Mouse (Mus musculus): ENCODE measurements at regions not wholly inside any gene's neighbourhood (a gene's known extent, or its start where the extent isn't known, plus 50 kb on each side); places are given as distances from the start of the nearest gene placed in this dataset.

DNA sequence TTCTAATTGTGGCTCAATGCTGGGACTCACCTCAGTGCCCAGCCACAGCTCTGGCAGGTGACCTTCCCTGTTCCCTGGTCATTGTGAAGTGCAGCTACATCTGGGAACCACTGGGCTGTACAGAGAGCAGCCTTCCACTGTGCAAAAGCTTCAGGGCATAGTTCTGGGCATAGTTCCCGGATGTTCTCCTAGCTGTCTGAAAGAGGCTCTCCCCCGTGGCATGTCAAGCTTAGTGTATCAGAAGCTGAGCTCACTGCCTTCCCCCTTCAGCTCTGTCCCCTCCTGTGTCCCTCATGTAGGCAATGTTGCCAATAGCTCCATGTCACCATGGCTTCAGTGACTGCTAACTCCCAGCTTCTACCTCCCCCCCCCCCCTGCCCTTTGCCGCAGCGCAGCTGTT lies 75.1 kb downstream of the Foxb1 start:
- ATAC-seq (replicated peaks; ENCODE audit: low FRiP score) (no peak), DNase-seq (ENCODE audit: low spot score) (no peak)
- H3K27me3 ChIP-seq (replicated peaks; ENCODE audit: control insufficient read depth, insufficient read depth, low read length): peaks cover 15% of the 10 kb centered on the region; the same call in 1 of the 2 replicates
- H3K27ac ChIP-seq (ENCODE audit: low read depth, low read length): no peak overlapping the region
- no peak overlapping the region for H3K9ac ChIP-seq (ENCODE audit: low read depth, low read length)
- no peaks in the 10 kb centered on the region for H3K4me1 ChIP-seq (replicated peaks; ENCODE audit: control insufficient read depth, insufficient read depth, low read length)
- 63% methylated on average over 4 of the region's 4 CpGs for WGBS
- H3K36me3 ChIP-seq (ENCODE audit: control insufficient read depth, insufficient read depth, low read length): no peaks in the 10 kb centered on the region
- H3K9me3 ChIP-seq (ENCODE audit: control insufficient read depth, low read length): no peaks in the 10 kb centered on the region
- H3K4me3 ChIP-seq (ENCODE audit: low read depth, low read length): no peak overlapping the region
- H3K4me2 ChIP-seq: no peak overlapping the region

DNA sequence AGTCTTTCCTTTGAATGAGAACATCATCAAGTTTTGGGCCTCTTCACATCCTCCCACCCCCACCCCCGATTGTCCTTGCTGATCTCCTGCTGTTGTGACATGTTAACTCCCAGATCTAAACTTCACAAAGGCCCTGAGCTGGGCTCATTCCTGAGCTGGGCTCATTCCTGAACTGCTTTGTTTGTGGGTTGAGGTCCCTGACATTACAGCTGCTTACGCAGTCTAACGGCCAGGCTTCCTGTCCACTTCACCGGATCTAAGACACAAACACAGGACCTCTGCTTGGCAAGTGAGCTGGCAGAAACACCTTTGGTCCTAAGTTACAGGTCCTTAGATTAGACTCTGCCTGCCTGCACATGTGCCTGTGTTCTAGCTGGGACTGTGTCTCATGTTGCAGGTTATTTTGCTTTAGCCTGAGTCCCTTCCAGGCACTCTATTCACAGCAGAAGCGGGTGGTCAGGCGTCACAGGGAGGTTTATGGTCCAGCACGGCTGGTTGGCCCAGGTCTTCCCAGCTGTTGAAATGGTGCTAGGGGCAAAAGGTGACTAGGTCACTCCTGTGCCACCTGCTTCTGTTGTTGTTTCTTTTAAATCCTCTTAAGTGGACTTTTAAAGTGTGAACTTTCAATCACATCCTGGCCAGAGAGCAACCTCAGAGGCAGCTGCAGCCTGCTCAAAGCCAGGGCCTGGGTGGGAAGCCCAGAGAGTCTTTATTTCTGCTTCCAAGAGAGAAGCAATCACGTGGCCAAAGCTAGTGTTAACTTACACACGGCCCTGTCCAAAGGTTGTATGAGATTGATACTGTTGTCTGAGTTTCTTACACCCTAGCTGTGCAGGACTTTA lies 79.1 kb downstream of the Foxb1 start:
- no peaks in the 10 kb centered on the region for H3K4me1 ChIP-seq (replicated peaks; ENCODE audit: control insufficient read depth, insufficient read depth, low read length)
- no peak overlapping the region for H3K4me2 ChIP-seq
- H3K4me3 ChIP-seq (ENCODE audit: low read depth, low read length): no peak overlapping the region
- ATAC-seq (replicated peaks; ENCODE audit: low FRiP score) (no peak), DNase-seq (ENCODE audit: low spot score) (no peak)
- WGBS: 35% methylated on average over 9 of the region's 9 CpGs
- H3K27ac ChIP-seq (ENCODE audit: low read depth, low read length): no peak overlapping the region
- H3K36me3 ChIP-seq (ENCODE audit: control insufficient read depth, insufficient read depth, low read length): no peaks in the 10 kb centered on the region
- no peak overlapping the region for H3K9ac ChIP-seq (ENCODE audit: low read depth, low read length)
- H3K9me3 ChIP-seq (ENCODE audit: control insufficient read depth, low read length): no peaks in the 10 kb centered on the region
- peaks cover 10% of the 10 kb centered on the region; the same call in 1 of the 2 replicates for H3K27me3 ChIP-seq (replicated peaks; ENCODE audit: control insufficient read depth, insufficient read depth, low read length)

DNA sequence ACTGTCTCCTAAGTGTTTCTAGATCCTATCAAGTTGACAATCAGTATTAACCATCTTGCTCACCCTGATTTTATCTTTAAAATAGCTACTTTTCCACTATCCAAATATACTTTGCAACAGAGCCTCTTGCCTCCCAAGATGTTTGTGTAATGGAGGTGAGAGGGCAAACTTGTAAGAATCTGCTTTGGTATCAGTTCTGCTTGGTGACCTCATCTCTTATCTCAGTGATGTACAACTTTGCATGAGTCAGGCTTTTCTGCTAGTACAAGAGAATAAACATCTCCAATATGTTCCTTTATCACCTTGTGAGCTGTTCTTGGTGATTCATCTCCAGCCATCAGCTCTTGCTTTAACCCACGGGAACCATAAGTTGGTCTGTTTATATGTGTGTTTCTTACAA lies 82.1 kb downstream of the Foxb1 start:
- H3K9ac ChIP-seq (ENCODE audit: low read depth, low read length): no peak overlapping the region
- no peak for ATAC-seq (replicated peaks; ENCODE audit: low FRiP score)
- no peak overlapping the region for H3K27ac ChIP-seq (ENCODE audit: low read depth, low read length)
- 56% methylated on average over 1 of the region's 1 CpGs for WGBS
- H3K27me3 ChIP-seq (replicated peaks; ENCODE audit: control insufficient read depth, insufficient read depth, low read length): peaks cover 5% of the 10 kb centered on the region
- DNase-seq (ENCODE audit: low spot score): no peak
- H3K36me3 ChIP-seq (ENCODE audit: control insufficient read depth, insufficient read depth, low read length): no peaks in the 10 kb centered on the region
- no peaks in the 10 kb centered on the region for H3K9me3 ChIP-seq (ENCODE audit: control insufficient read depth, low read length)
- H3K4me2 ChIP-seq: no peak overlapping the region
- H3K4me1 ChIP-seq (replicated peaks; ENCODE audit: control insufficient read depth, insufficient read depth, low read length): no peaks in the 10 kb centered on the region
- no peak overlapping the region for H3K4me3 ChIP-seq (ENCODE audit: low read depth, low read length)

GRCm38 (mm10) chr9:69673463-69674105 lies 87.2 kb downstream of the Foxb1 start:
- ATAC-seq (replicated peaks; ENCODE audit: low FRiP score) (no peak), DNase-seq (ENCODE audit: low spot score) (no peak)
- Histone ChIP-seq H3K4me1 (replicated peaks; ENCODE audit: control insufficient read depth, insufficient read depth, low read length) (no peaks in the 10 kb centered on the region), H3K4me2 (no peak overlapping the region), H3K9ac (ENCODE audit: low read depth, low read length) (no peak overlapping the region), H3K27me3 (replicated peaks; ENCODE audit: control insufficient read depth, insufficient read depth, low read length) (peaks cover 48% of the 10 kb centered on the region), H3K27ac (ENCODE audit: low read depth, low read length) (no peak overlapping the region), H3K36me3 (ENCODE audit: control insufficient read depth, insufficient read depth, low read length) (no peaks in the 10 kb centered on the region), H3K9me3 (ENCODE audit: control insufficient read depth, low read length) (no peaks in the 10 kb centered on the region), H3K4me3 (ENCODE audit: low read depth, low read length) (no peak overlapping the region)
- 70% methylated on average over 10 of the region's 10 CpGs for WGBS

GRCm38 (mm10) chr9:69672657-69673462 lies 87.9 kb downstream of the Foxb1 start:
- Histone ChIP-seq H3K4me1 (replicated peaks; ENCODE audit: control insufficient read depth, insufficient read depth, low read length) (no peaks in the 10 kb centered on the region), H3K9ac (ENCODE audit: low read depth, low read length) (no peak overlapping the region), H3K4me2 (no peak overlapping the region), H3K27ac (ENCODE audit: low read depth, low read length) (no peak overlapping the region), H3K27me3 (replicated peaks; ENCODE audit: control insufficient read depth, insufficient read depth, low read length) (peaks cover 55% of the 10 kb centered on the region), H3K4me3 (ENCODE audit: low read depth, low read length) (no peak overlapping the region), H3K36me3 (ENCODE audit: control insufficient read depth, insufficient read depth, low read length) (no peaks in the 10 kb centered on the region), H3K9me3 (ENCODE audit: control insufficient read depth, low read length) (no peaks in the 10 kb centered on the region)
- WGBS: 55% methylated on average over 13 of the region's 13 CpGs
- no peak for ATAC-seq (replicated peaks; ENCODE audit: low FRiP score)
- DNase-seq (ENCODE audit: low spot score): no peak

- ATAC-seq (replicated peaks; ENCODE audit: low FRiP score): no peak
- H3K4me2 ChIP-seq: peak overlapping the region; percentile 37
Measured at GRCm38 (mm10) chr9:69671199-69671598, 89.5 kb downstream of the Foxb1 start.

GRCm38 (mm10) chr9:69670551-69671044 lies 90.1 kb downstream of the Foxb1 start:
- Histone ChIP-seq H3K27ac (ENCODE audit: low read depth, low read length) (no peak overlapping the region), H3K36me3 (ENCODE audit: control insufficient read depth, insufficient read depth, low read length) (no peaks in the 10 kb centered on the region), H3K4me1 (replicated peaks; ENCODE audit: control insufficient read depth, insufficient read depth, low read length) (no peaks in the 10 kb centered on the region), H3K4me2 (peak overlapping the region; percentile 7; the same call in 1 of the 2 replicates), H3K9ac (ENCODE audit: low read depth, low read length) (no peak overlapping the region), H3K9me3 (ENCODE audit: control insufficient read depth, low read length) (no peaks in the 10 kb centered on the region), H3K4me3 (ENCODE audit: low read depth, low read length) (no peak overlapping the region), H3K27me3 (replicated peaks; ENCODE audit: control insufficient read depth, insufficient read depth, low read length) (peaks cover 62% of the 10 kb centered on the region)
- no peak for ATAC-seq (replicated peaks; ENCODE audit: low FRiP score)
- no peak for DNase-seq (ENCODE audit: low spot score)
- 2% methylated on average over 17 of the region's 17 CpGs for WGBS

More at GRCm38 (mm10) chr9:69671199-69671598, 89.5 kb downstream of the Foxb1 start:
- Histone ChIP-seq H3K9ac (ENCODE audit: low read depth, low read length) (no peak overlapping the region), H3K36me3 (ENCODE audit: control insufficient read depth, insufficient read depth, low read length) (no peaks in the 10 kb centered on the region), H3K27me3 (replicated peaks; ENCODE audit: control insufficient read depth, insufficient read depth, low read length) (peaks cover 66% of the 10 kb centered on the region), H3K9me3 (ENCODE audit: control insufficient read depth, low read length) (no peaks in the 10 kb centered on the region), H3K4me1 (replicated peaks; ENCODE audit: control insufficient read depth, insufficient read depth, low read length) (no peaks in the 10 kb centered on the region), H3K27ac (ENCODE audit: low read depth, low read length) (no peak overlapping the region), H3K4me3 (ENCODE audit: low read depth, low read length) (0 out of 2 replicates have a peak overlapping the region, but pooled peaks have one; percentile 6)
- DNase-seq (ENCODE audit: low spot score): no peak
- WGBS: 3% methylated on average over 18 of the region's 18 CpGs
